Mouse (Mus musculus) CH12.LX (cell line): ENCODE measurements around the gene Dclre1b. TPM values are rescaled to one million over a fixed set of nuclear protein-coding genes. Genes with fewer than 3 reads are reported as not detected.

ENCODE experiments used
- DNase-seq: peaks from one replicate; pipeline ENCODE4 v3.0.0-alpha.2; 2013; ENCODE audit errors: extremely low read depth
- H3K27ac ChIP-seq: 2 replicates; pipeline ENCODE4 v1.5.1; 2012; ENCODE audit warnings: low read depth, mild to moderate bottlenecking, control low read depth, moderate library complexity; ENCODE audit not compliant: insufficient read depth
- H3K27me3 ChIP-seq: replicated peaks from 2 replicates; pipeline ENCODE3; 2012; ENCODE audit warnings: inconsistent platforms
- H3K36me3 ChIP-seq, 2 experiments: replicated peaks in 1 of 2; 2 replicates each; pipeline versions ENCODE3 to v1.6.1; 2012; ENCODE audit warnings: inconsistent platforms in 1 of 2, low read length in 1 of 2, mild to moderate bottlenecking in 1 of 2, mixed read lengths in 1 of 2, moderate library complexity in 1 of 2; ENCODE audit not compliant: control insufficient read depth in 1 of 2, insufficient read depth in 1 of 2
- H3K4me1 ChIP-seq, 2 experiments: 2 replicates each; pipeline ENCODE4 v1.6.1; 2012; ENCODE audit warnings: inconsistent platforms in 1 of 2, moderate library complexity in 1 of 2; ENCODE audit not compliant: insufficient read depth in 2 of 2, control insufficient read depth in 1 of 2
- H3K4me2 ChIP-seq: 2 replicates; pipeline ENCODE4 v1.6.1; 2012; ENCODE audit warnings: low read depth, mild to moderate bottlenecking, control low read depth; ENCODE audit not compliant: poor library complexity, insufficient read depth, severe bottlenecking
- H3K4me3 ChIP-seq, 3 experiments: fragments of 150-350 bp in 1 of 3; sonication (generic) in 1 of 3; replicated peaks in 1 of 3; 2 replicates each; pipeline versions ENCODE3 to v1.5.1; 2011 to 2012; ENCODE audit warnings: low read depth in 2 of 3, low read length in 2 of 3, mild to moderate bottlenecking in 2 of 3, moderate library complexity in 2 of 3, control low read depth in 1 of 3, improper control_type of control experiment in 1 of 3, inconsistent platforms in 1 of 3, mixed read lengths in 1 of 3; ENCODE audit not compliant: poor library complexity in 1 of 3
- H3K79me2 ChIP-seq: replicated peaks from 2 replicates; pipeline ENCODE4 v1.6.1; 2012; ENCODE audit warnings: mild to moderate bottlenecking, moderate library complexity; ENCODE audit not compliant: control insufficient read depth, poor library complexity, insufficient read depth, severe bottlenecking; ENCODE audit errors: extremely low read depth
- H3K9ac ChIP-seq: 2 replicates; pipeline ENCODE4 v1.6.1; 2012; ENCODE audit warnings: low read depth, mild to moderate bottlenecking, control low read depth, moderate library complexity; ENCODE audit not compliant: insufficient read depth
- H3K9me3 ChIP-seq: replicated peaks from 2 replicates; pipeline ENCODE3; 2012; ENCODE audit warnings: low read length, inconsistent platforms, mixed read lengths
- BHLHE40 ChIP-seq: IDR thresholded peaks from 2 replicates; pipeline ENCODE4 v1.6.1; 2011; ENCODE audit warnings: mild to moderate bottlenecking, low read depth, low read length, improper control_type of control experiment
- CHD2 ChIP-seq: IDR thresholded peaks from 2 replicates; pipeline ENCODE4 v1.6.1; 2011; ENCODE audit warnings: low read length, improper control_type of control experiment
- CTCF ChIP-seq, 2 experiments: IDR thresholded peaks in 1 of 2; conservative IDR thresholded peaks in 1 of 2; 2 replicates each; pipeline ENCODE4 v1.5.1; 2011 to 2012; ENCODE audit warnings: low read depth in 2 of 2, low read length in 2 of 2, improper control_type of control experiment in 1 of 2, inconsistent platforms in 1 of 2, mild to moderate bottlenecking in 1 of 2, moderate library complexity in 1 of 2
- E2F4 ChIP-seq: IDR thresholded peaks from 2 replicates; pipeline ENCODE4 v1.6.1; 2011; ENCODE audit warnings: low read depth, low read length, improper control_type of control experiment; ENCODE audit not compliant: insufficient replicate concordance
- ELF1 ChIP-seq: IDR thresholded peaks from 2 replicates; pipeline ENCODE4 v1.6.1; 2014; ENCODE audit warnings: low read depth, mild to moderate bottlenecking, inconsistent platforms, low read length, improper control_type of control experiment
- EP300 ChIP-seq: IDR thresholded peaks from 2 replicates; pipeline ENCODE4 v1.6.1; 2011; ENCODE audit warnings: low read length, improper control_type of control experiment
- ETS1 ChIP-seq: conservative IDR thresholded peaks from 2 replicates; pipeline ENCODE4 v1.6.1; 2012; ENCODE audit warnings: low read depth, mild to moderate bottlenecking, inconsistent platforms, low read length, improper control_type of control experiment, moderate library complexity
- GABPA ChIP-seq: IDR thresholded peaks from 2 replicates; pipeline ENCODE4 v1.6.1; 2012; ENCODE audit warnings: low read depth, low read length, improper control_type of control experiment, inconsistent platforms; ENCODE audit not compliant: insufficient replicate concordance
- HCFC1 ChIP-seq: IDR thresholded peaks from 2 replicates; pipeline ENCODE4 v1.6.1; 2012; ENCODE audit warnings: low read depth, mild to moderate bottlenecking, inconsistent platforms, low read length, improper control_type of control experiment
- IRF4 ChIP-seq: IDR thresholded peaks from 2 replicates; pipeline ENCODE4 v1.6.1; 2014; ENCODE audit warnings: low read depth, mild to moderate bottlenecking, inconsistent platforms, low read length, improper control_type of control experiment
- JUN ChIP-seq: IDR thresholded peaks from 2 replicates; pipeline ENCODE4 v1.6.1; 2011; ENCODE audit warnings: low read depth, mild to moderate bottlenecking, low read length, improper control_type of control experiment, moderate library complexity; ENCODE audit not compliant: insufficient read depth
- JUND ChIP-seq: conservative IDR thresholded peaks from 2 replicates; pipeline ENCODE4 v1.6.1; 2011; ENCODE audit warnings: low read depth, low read length, improper control_type of control experiment
- KAT2A ChIP-seq: IDR thresholded peaks from 2 replicates; pipeline ENCODE4 v1.6.1; 2012; ENCODE audit warnings: low read length, improper control_type of control experiment, inconsistent platforms; ENCODE audit not compliant: insufficient replicate concordance
- MAFK ChIP-seq: IDR thresholded peaks from 2 replicates; pipeline ENCODE4 v1.6.1; 2011; ENCODE audit warnings: low read length, improper control_type of control experiment; ENCODE audit not compliant: insufficient replicate concordance
- MAX ChIP-seq: IDR thresholded peaks from 2 replicates; pipeline ENCODE4 v1.6.1; 2011; ENCODE audit warnings: low read length, improper control_type of control experiment
- MAZ ChIP-seq: IDR thresholded peaks from 2 replicates; pipeline ENCODE4 v1.6.1; 2012; ENCODE audit warnings: low read depth, mild to moderate bottlenecking, inconsistent platforms, low read length, improper control_type of control experiment, moderate library complexity
- MEF2A ChIP-seq: IDR thresholded peaks from 2 replicates; pipeline ENCODE4 v1.6.1; 2014; ENCODE audit warnings: low read depth, mild to moderate bottlenecking, inconsistent platforms, low read length, improper control_type of control experiment, borderline replicate concordance
- MXI1 ChIP-seq: IDR thresholded peaks from 2 replicates; pipeline ENCODE4 v1.6.1; 2011; ENCODE audit warnings: mild to moderate bottlenecking, low read depth, low read length, improper control_type of control experiment
- MYC ChIP-seq: IDR thresholded peaks from 2 replicates; pipeline ENCODE4 v1.6.1; 2011; ENCODE audit warnings: low read depth, mild to moderate bottlenecking, improper control_type of control experiment, low read length
- NELFE ChIP-seq: IDR thresholded peaks from 2 replicates; pipeline ENCODE4 v1.6.1; 2011; ENCODE audit warnings: low read depth, low read length, improper control_type of control experiment
- NRF1 ChIP-seq: IDR thresholded peaks from 2 replicates; pipeline ENCODE4 v1.6.1; 2014; ENCODE audit warnings: low read depth, mild to moderate bottlenecking, inconsistent platforms, low read length, improper control_type of control experiment, moderate library complexity
- PAX5 ChIP-seq: IDR thresholded peaks from 2 replicates; pipeline ENCODE4 v1.6.1; 2012; ENCODE audit warnings: low read length, inconsistent platforms, mixed read lengths
- POLR2A ChIP-seq: IDR thresholded peaks from 2 replicates; pipeline ENCODE4 v1.6.1; 2011; ENCODE audit warnings: low read depth, mild to moderate bottlenecking, improper control_type of control experiment, low read length
- POLR2AphosphoS2 ChIP-seq: IDR thresholded peaks from 2 replicates; pipeline ENCODE4 v1.6.1; 2011; ENCODE audit warnings: low read depth, low read length, improper control_type of control experiment
- RAD21 ChIP-seq: IDR thresholded peaks from 2 replicates; pipeline ENCODE4 v1.6.1; 2011; ENCODE audit warnings: low read depth, mild to moderate bottlenecking, low read length, improper control_type of control experiment, moderate library complexity
- RCOR1 ChIP-seq: conservative IDR thresholded peaks from 2 replicates; pipeline ENCODE4 v1.6.1; 2012; ENCODE audit warnings: low read depth, mild to moderate bottlenecking, inconsistent platforms, low read length, improper control_type of control experiment
- SIN3A ChIP-seq: IDR thresholded peaks from 2 replicates; pipeline ENCODE4 v1.6.1; 2012; ENCODE audit warnings: low read length, improper control_type of control experiment, inconsistent platforms
- SMC3 ChIP-seq: IDR thresholded peaks from 2 replicates; pipeline ENCODE4 v1.6.1; 2011; ENCODE audit warnings: low read depth, low read length, improper control_type of control experiment
- TBP ChIP-seq: conservative IDR thresholded peaks from 2 replicates; pipeline ENCODE4 v1.6.1; 2011; ENCODE audit warnings: low read depth, low read length, improper control_type of control experiment
- TCF12 ChIP-seq: IDR thresholded peaks from 2 replicates; pipeline ENCODE4 v1.6.1; 2014; ENCODE audit warnings: low read depth, mild to moderate bottlenecking, inconsistent platforms, low read length, improper control_type of control experiment
- UBTF ChIP-seq: IDR thresholded peaks from 2 replicates; pipeline ENCODE4 v1.6.1; 2012; ENCODE audit warnings: low read depth, mild to moderate bottlenecking, inconsistent platforms, low read length, improper control_type of control experiment, moderate library complexity
- USF1 ChIP-seq: IDR thresholded peaks from 2 replicates; pipeline ENCODE4 v1.6.1; 2014; ENCODE audit warnings: low read depth, mild to moderate bottlenecking, inconsistent platforms, low read length, improper control_type of control experiment
- USF2 ChIP-seq: conservative IDR thresholded peaks from 2 replicates; pipeline ENCODE4 v1.6.1; 2011; ENCODE audit warnings: low read depth, low read length, improper control_type of control experiment
- ZC3H11A ChIP-seq: IDR thresholded peaks from 2 replicates; pipeline ENCODE4 v1.6.1; 2012; ENCODE audit warnings: low read depth, mild to moderate bottlenecking, inconsistent platforms, low read length, improper control_type of control experiment
- ZKSCAN1 ChIP-seq: IDR thresholded peaks from 2 replicates; pipeline ENCODE4 v1.6.1; 2012; ENCODE audit warnings: low read depth, inconsistent platforms, low read length, improper control_type of control experiment, borderline replicate concordance
- ZMIZ1 ChIP-seq: IDR thresholded peaks from 2 replicates; pipeline ENCODE4 v1.6.1; 2012; ENCODE audit warnings: low read depth, mild to moderate bottlenecking, inconsistent platforms, low read length, improper control_type of control experiment
- ZNF384 ChIP-seq: IDR thresholded peaks from 2 replicates; pipeline ENCODE4 v1.6.1; 2012; ENCODE audit warnings: low read depth, low read length, improper control_type of control experiment, inconsistent platforms
- dilution Hi-C: fragments of 300-500 bp; cut with MboI; formaldehyde crosslinking; loops from 2 replicates; pipeline ENCODE4 v1.14.3; 2020; ENCODE audit warnings: low sequenced_read_pairs; ENCODE audit not compliant: extremely low pct_unique_long_range_greater_than_20kb, extremely low pct_ligation_motif_present
- in situ Hi-C: fragments of 300-500 bp; cut with MboI; formaldehyde crosslinking; loops from 3 replicates; pipeline ENCODE4 v1.14.3; 2019; ENCODE audit warnings: low sequenced_read_pairs, low pct_ligation_motif_present, low pct_unique_long_range_greater_than_20kb, mixed read lengths
- polyA plus RNA-seq: library from polyadenylated mRNA; unstranded; fragments of >175 nt; gene quantifications from 2 replicates; pipeline ENCODE4 v1.2.1, GENCODE M21; 2012; ENCODE audit warnings: low read depth; ENCODE audit not compliant: insufficient read length
- total RNA-seq, 2 experiments: library from RNA; depleted of rRNA; stranded (reverse); fragments of 300-350 nt in 1 of 2; fragments of >200 nt in 1 of 2; gene quantifications; 2 replicates each; pipeline ENCODE4 v1.2.3; 2012 to 2014

Dclre1b gene
- total and polyA plus RNA-seq, 3 experiments: 10.2 to 32.2 (median 16.7) TPM

GRCm38 (mm10) chr3:103801631-103802531 is 7.4 kb downstream of the Dclre1b start:
- peaks cover 16% of the 10 kb centered on the region for H3K79me2 ChIP-seq
- peak overlapping the region; percentile 94 for H3K4me2 ChIP-seq
- H3K4me3 ChIP-seq: peak overlapping the region in 1 of 3 experiments; percentile 34
- no peaks in the 10 kb centered on the region for H3K9me3 ChIP-seq
- peaks cover 19 to 68% of the 10 kb centered on the region in 2 experiments; a peak in 3 of 4 replicates for H3K4me1 ChIP-seq
- dilution Hi-C loops: no loop called here
- in situ Hi-C loops: no loop called here
- peak; percentile 85 for DNase-seq
- no peaks in the 10 kb centered on the region for H3K27me3 ChIP-seq
- H3K9ac ChIP-seq: peak overlapping the region; percentile 57
- peak overlapping the region; percentile 99 for H3K27ac ChIP-seq
- H3K36me3 ChIP-seq: peaks cover 22 to 36% of the 10 kb centered on the region in 2 experiments
- TF ChIP-seq KAT2A: no peak
- TF ChIP-seq USF2: no peak
- peak; percentile 52; the same call in 1 of the 2 replicates for TF ChIP-seq JUN
- TF ChIP-seq GABPA: no peak
- TF ChIP-seq ZMIZ1: peak; percentile 58; the same call in 1 of the 2 replicates
- TF ChIP-seq SIN3A: peak; percentile 79
- TF ChIP-seq MXI1: no peak
- TF ChIP-seq MEF2A: peak; percentile 67; the same call in 1 of the 2 replicates
- TF ChIP-seq E2F4: 0 out of 2 replicates have a peak, but pooled peaks have one; percentile 38
- peak; percentile 59 for TF ChIP-seq BHLHE40
- no peak for TF ChIP-seq PAX5
- TF ChIP-seq RCOR1: no peak; the same call in 1 of the 2 replicates
- peak; percentile 86 for TF ChIP-seq EP300
- TF ChIP-seq SMC3: 0 out of 2 replicates have a peak, but pooled peaks have one; percentile 2
- TF ChIP-seq ZKSCAN1: no peak
- TF ChIP-seq RAD21: no peak; the same call in 1 of the 2 replicates
- no peak for TF ChIP-seq USF1
- 0 out of 2 replicates have a peak, but pooled peaks have one; percentile 23 for TF ChIP-seq TBP
- peak; percentile 30 for TF ChIP-seq POLR2A
- TF ChIP-seq NELFE: 0 out of 2 replicates have a peak, but pooled peaks have one; percentile 18
- TF ChIP-seq CHD2: peak; percentile 44
- TF ChIP-seq POLR2AphosphoS2: peak; percentile 75
- TF ChIP-seq ELF1: peak; percentile 65; the same call in 1 of the 2 replicates
- peak; percentile 20 for TF ChIP-seq ETS1
- no peak for TF ChIP-seq ZC3H11A
- TF ChIP-seq MAX: peak; percentile 71
- peak; percentile 91 for TF ChIP-seq MYC
- no peak for TF ChIP-seq MAZ
- 0 out of 2 replicates have a peak, but pooled peaks have one; percentile 5 for TF ChIP-seq NRF1
- no peak for TF ChIP-seq CTCF (conservative IDR thresholded peaks at IDR 0.05 in 1 of 2, IDR thresholded peaks at IDR 0.05 in 1 of 2; ENCODE audit: low read depth in 2 of 2, low read length in 2 of 2)
- TF ChIP-seq HCFC1: peak; percentile 46; the same call in 1 of the 2 replicates
- no peak for TF ChIP-seq MAFK
- 0 out of 2 replicates have a peak, but pooled peaks have one; percentile 30 for TF ChIP-seq UBTF
- TF ChIP-seq JUND: 0 out of 2 replicates have a peak, but pooled peaks have one; percentile 30
- TF ChIP-seq ZNF384: no peak
- peak; percentile 81 for TF ChIP-seq IRF4
- TF ChIP-seq TCF12: peak; percentile 46; the same call in 1 of the 2 replicates
